Mouse (Mus musculus) spleen, adult 2 months (tissue): ENCODE measurements around the gene Hoxc11.

ENCODE experiments used
- CTCF ChIP-seq: fragments of 200-500 bp; IDR thresholded peaks from 2 replicates; pipeline ENCODE4 v1.5.1; 2011; ENCODE audit warnings: mild to moderate bottlenecking, inconsistent platforms; ENCODE audit not compliant: insufficient read depth, insufficient read length, insufficient replicate concordance; ENCODE audit errors: extremely low read depth
- POLR2A ChIP-seq: fragments of 200-500 bp; IDR thresholded peaks from 2 replicates; pipeline ENCODE4 v1.6.1; 2011; ENCODE audit warnings: low read depth, low read length, inconsistent platforms

- TF ChIP-seq CTCF = no peak
- TF ChIP-seq POLR2A = no peak
Measured at GRCm38 (mm10) chr15:102927032-102927645, 27.1 kb upstream of the Hoxc11 start.
